Mouse (Mus musculus) embryonic facial prominence, embryonic 11.5 days (tissue): Measurements from ENCODE around the gene Gm10188. TPM values are rescaled to one million over a fixed set of nuclear protein-coding genes. Genes with fewer than 3 reads are reported as not detected.

Experiments
- ATAC-seq: fragments of 200-750 bp; cut with Nextera tagmentation; replicated peaks from 2 replicates; pipeline ENCODE4 v1.8.0; 2017; ENCODE audit warnings: low read depth; ENCODE audit not compliant: insufficient number of reproducible peaks, low FRiP score, low TSS enrichment
- DNase-seq: peaks from one replicate; pipeline ENCODE4 v3.0.0-alpha.2; 2015; ENCODE audit warnings: low spot score
- H3K27ac ChIP-seq: fragments of 300-500 bp; sonication (generic); replicated peaks from 2 replicates; pipeline ENCODE4 v1.5.1; 2014; ENCODE audit warnings: mild to moderate bottlenecking, low read depth, low read length, control low read depth
- H3K27me3 ChIP-seq: fragments of 300-500 bp; sonication (generic); 2 replicates; pipeline ENCODE4 v1.6.1; 2014; ENCODE audit warnings: mild to moderate bottlenecking, low read length, moderate library complexity, mixed read lengths; ENCODE audit not compliant: control insufficient read depth, insufficient read depth
- H3K36me3 ChIP-seq: fragments of 300-500 bp; sonication (generic); replicated peaks from 2 replicates; pipeline ENCODE4 v1.6.1; 2014; ENCODE audit warnings: low read depth, mild to moderate bottlenecking, low read length, moderate library complexity, mixed read lengths; ENCODE audit not compliant: control insufficient read depth, insufficient read depth
- H3K4me1 ChIP-seq: fragments of 300-500 bp; sonication (generic); 2 replicates; pipeline ENCODE4 v1.6.1; 2014; ENCODE audit warnings: low read length, mixed read lengths; ENCODE audit not compliant: control insufficient read depth, insufficient read depth
- H3K4me2 ChIP-seq: fragments of 300-500 bp; sonication (generic); 2 replicates; pipeline ENCODE4 v1.6.1; 2014; ENCODE audit warnings: low read depth, mild to moderate bottlenecking, control low read depth, low read length, moderate library complexity
- H3K4me3 ChIP-seq: fragments of 300-500 bp; sonication (generic); 2 replicates; pipeline ENCODE4 v1.5.1; 2014; ENCODE audit warnings: low read depth, low read length, control low read depth
- H3K9ac ChIP-seq: fragments of 300-500 bp; sonication (generic); replicated peaks from 2 replicates; pipeline ENCODE4 v1.6.1; 2014; ENCODE audit warnings: mild to moderate bottlenecking, control low read depth, low read length
- H3K9me3 ChIP-seq: fragments of 300-500 bp; sonication (generic); replicated peaks from 2 replicates; pipeline ENCODE4 v1.6.1; 2016; ENCODE audit warnings: mild to moderate bottlenecking, low read length, inconsistent platforms, mixed read lengths; ENCODE audit not compliant: control insufficient read depth
- WGBS: fragments of 180-500 bp; shearing (Covaris S2); extraction: QIAGEN DNeasy Blood & Tissue Kit; methylation state at CpG from one replicate; pipeline ENCODE4 v1.1.7; 2014; 5-methylcytosine and 5-hydroxymethylcytosine counted together
- polyA plus RNA-seq: library from polyadenylated mRNA; unstranded; fragments of >200 nt; fragmentation: Nextera tagmentation; extraction: Ambion mirVana; gene quantifications from 2 replicates; pipeline ENCODE4 v1.2.1, GENCODE M21; 2014

Gm10188 gene
- polyA plus RNA-seq, 1 experiment from 2014 or later: not detected

DNA sequence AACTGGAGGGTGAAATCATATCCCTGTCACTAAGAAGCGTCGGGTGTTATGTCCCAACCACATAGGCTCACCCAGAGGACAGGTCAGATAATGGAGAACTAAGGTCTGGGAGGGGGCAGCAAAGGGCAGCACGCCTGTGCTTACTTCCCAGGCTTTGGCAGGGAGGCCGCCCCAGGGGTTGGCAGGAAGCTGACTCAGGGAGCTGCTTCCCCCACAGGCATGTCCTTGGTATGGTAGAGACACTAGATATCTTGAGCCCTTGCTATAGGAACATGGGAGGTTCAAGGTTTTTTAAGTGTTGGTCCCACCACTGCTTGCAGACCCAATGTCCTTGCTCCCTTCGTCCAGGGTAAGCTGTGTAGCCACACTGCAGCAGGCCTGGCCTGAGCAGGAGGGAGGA lies 23.6 kb downstream of the Gm10188 start:
- Histone ChIP-seq H3K9ac (no peak overlapping the region), H3K9me3 (no peaks in the 10 kb centered on the region), H3K36me3 (no peaks in the 10 kb centered on the region), H3K4me2 (no peak overlapping the region), H3K27ac (no peak overlapping the region), H3K4me3 (no peak overlapping the region), H3K4me1 (no peaks in the 10 kb centered on the region), H3K27me3 (no peaks in the 10 kb centered on the region; the same call in 1 of the 2 replicates)
- WGBS: 43% methylated on average over 5 of the region's 5 CpGs
- ATAC-seq (no peak), DNase-seq (no peak)

DNA sequence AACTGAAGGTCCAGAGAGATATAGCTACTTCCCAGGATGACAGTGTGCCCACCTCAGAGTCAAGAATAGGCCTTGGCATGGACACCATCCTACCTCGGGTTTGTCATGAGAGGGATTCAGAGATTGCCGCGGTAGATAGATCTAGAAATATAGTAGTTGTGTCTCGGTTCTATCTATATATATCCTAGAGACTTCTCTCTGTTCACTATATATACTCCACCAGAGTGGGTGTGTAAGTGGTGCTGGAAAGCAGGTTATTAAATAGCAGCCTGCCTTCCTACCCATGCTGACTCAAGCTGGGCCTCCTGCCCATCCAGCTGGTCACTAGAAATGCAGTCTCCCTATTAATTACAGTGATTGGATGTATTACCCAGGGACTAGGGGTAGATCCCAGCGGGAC lies 26.8 kb downstream of the Gm10188 start:
- Histone ChIP-seq H3K4me1 (peaks cover 3% of the 10 kb centered on the region; the same call in 1 of the 2 replicates), H3K9me3 (no peaks in the 10 kb centered on the region), H3K4me3 (no peak overlapping the region), H3K4me2 (no peak overlapping the region), H3K27ac (no peak overlapping the region), H3K9ac (no peak overlapping the region), H3K36me3 (no peaks in the 10 kb centered on the region), H3K27me3 (peaks cover 2% of the 10 kb centered on the region; the same call in 1 of the 2 replicates)
- no peak for DNase-seq
- ATAC-seq: no peak
- WGBS: 90% methylated on average over 5 of the region's 5 CpGs

DNA sequence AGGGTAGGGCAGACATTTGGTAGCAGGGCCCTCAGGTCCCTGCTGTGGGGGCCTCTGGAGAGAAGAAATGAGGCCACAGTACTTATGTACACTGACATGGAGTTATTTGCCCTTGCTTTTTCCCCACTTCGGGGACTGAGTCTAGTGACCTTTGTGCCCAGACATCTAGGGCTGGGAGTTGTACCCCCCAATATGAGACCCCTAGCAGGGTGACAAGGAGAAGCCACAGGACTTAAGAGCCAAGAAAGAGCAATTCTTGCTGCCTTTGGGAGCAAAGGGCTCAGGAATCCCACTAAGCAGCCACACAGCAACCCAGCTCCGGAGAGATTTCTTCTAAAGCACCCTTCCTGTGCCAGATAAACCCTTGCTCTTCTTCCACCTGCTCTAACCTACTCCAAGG lies 27.6 kb downstream of the Gm10188 start:
- no peak overlapping the region for H3K4me2 ChIP-seq
- H3K9ac ChIP-seq: no peak overlapping the region
- H3K27ac ChIP-seq: no peak overlapping the region
- H3K27me3 ChIP-seq: peaks cover 4% of the 10 kb centered on the region; the same call in 1 of the 2 replicates
- no peak overlapping the region for H3K4me3 ChIP-seq
- ATAC-seq (no peak), DNase-seq (no peak)
- H3K36me3 ChIP-seq: no peaks in the 10 kb centered on the region
- no peaks in the 10 kb centered on the region for H3K9me3 ChIP-seq
- H3K4me1 ChIP-seq: peaks cover 3% of the 10 kb centered on the region; the same call in 1 of the 2 replicates
- 74% methylated on average over 2 of the region's 2 CpGs for WGBS

DNA sequence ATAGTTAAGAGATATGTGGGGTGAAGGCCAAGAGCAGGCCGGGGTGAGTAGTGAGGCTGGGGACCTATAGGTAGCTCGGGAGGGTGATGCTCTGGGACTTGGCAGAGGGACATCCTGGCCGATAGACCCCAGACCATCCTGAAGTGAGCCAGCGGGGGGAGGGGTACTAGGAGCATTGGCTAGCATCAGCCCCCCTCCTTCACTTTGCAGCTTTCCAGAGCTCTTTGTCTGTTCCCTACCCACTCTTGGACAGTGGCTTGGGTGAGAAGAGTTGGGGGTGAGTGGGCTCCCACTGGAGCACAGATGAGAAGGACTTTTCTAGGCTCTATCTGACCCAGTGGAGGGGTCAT lies 28.1 kb downstream of the Gm10188 start:
- H3K4me2 ChIP-seq: no peak overlapping the region
- H3K36me3 ChIP-seq: no peaks in the 10 kb centered on the region
- no peak for ATAC-seq
- no peak overlapping the region for H3K27ac ChIP-seq
- 33% methylated on average over 4 of the region's 4 CpGs for WGBS
- H3K4me3 ChIP-seq: no peak overlapping the region
- H3K9me3 ChIP-seq: no peaks in the 10 kb centered on the region
- DNase-seq: no peak
- no peak overlapping the region for H3K9ac ChIP-seq
- H3K27me3 ChIP-seq: peaks cover 4% of the 10 kb centered on the region; the same call in 1 of the 2 replicates
- peaks cover 3% of the 10 kb centered on the region; the same call in 1 of the 2 replicates for H3K4me1 ChIP-seq

DNA sequence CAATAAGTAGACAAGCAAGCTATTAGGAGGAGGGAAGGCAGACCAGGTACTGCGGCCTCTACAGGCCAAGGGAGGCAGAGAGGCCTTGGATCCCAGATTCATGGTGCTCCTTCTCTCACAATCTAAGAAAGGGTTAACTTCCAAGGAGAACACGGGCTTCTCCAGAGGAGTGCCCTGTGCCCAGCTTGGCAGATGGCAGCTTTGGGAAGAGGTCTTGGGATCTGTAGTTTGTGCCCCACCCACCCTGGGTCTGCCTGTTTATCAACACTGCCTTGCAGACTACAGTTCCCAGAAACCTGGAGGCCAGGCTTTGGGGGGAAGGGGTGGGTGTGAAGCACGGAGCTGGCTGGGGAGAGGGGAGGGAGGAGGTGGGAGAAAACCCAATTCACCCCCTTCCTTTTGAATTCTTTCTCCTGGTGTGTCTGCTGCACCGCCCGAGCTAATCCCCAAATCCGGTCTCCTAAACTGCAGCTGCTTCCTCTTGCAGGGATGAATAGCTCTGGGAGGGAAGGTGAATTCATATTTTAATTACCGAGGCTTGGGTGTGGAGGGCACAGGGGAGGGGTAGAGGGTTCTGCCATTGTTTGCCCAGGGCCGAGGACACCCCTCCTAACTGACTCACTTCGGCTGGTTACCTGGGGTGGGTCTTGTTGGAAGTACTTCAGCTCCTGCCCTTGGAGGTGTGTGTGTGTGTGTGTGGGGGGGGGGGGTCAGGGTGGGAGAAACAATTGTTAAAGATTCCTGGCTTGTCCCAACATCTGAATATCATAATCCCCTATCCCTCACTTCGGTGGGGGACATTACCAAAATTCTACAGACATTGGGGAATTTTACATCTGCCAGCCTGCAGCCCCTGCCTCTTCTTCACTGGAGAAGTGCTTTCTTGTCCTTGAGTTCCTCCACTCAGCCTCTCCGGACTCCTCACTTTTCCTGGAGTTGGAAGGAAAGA lies 28.7 kb downstream of the Gm10188 start:
- WGBS: 8% methylated on average over 11 of the region's 11 CpGs
- Histone ChIP-seq H3K27me3 (peaks cover 4% of the 10 kb centered on the region; the same call in 1 of the 2 replicates), H3K4me2 (peak overlapping the region; percentile 20; the same call in 1 of the 2 replicates), H3K36me3 (no peaks in the 10 kb centered on the region), H3K27ac (no peak overlapping the region), H3K9me3 (no peaks in the 10 kb centered on the region), H3K4me3 (no peak overlapping the region), H3K9ac (no peak overlapping the region), H3K4me1 (peaks cover 3% of the 10 kb centered on the region; the same call in 1 of the 2 replicates)
- DNase-seq: peak; percentile 72
- ATAC-seq: peak; percentile 58

DNA sequence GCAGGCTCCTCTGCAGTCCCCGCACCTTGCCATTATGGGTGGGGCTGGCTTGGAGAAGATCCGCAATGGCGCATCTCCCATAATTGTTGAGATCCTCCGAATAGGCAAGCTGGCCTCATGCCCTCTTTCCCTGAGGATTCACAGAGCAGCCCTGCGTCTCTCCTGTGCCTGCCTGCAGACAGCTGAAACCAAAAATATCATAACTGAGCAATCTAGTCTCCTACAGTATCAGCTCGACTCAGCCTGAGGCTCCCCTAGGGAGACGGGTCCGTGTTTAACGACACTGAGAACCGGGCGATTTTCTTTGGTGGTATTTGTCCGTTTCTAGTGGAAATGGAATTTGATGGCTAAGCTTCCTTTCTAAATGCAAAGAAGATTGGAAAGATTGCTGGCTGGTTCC lies 29.6 kb downstream of the Gm10188 start:
- Histone ChIP-seq H3K27ac (no peak overlapping the region), H3K4me2 (no peak overlapping the region), H3K9ac (no peak overlapping the region), H3K4me1 (peaks cover 3% of the 10 kb centered on the region; the same call in 1 of the 2 replicates), H3K9me3 (no peaks in the 10 kb centered on the region), H3K36me3 (no peaks in the 10 kb centered on the region), H3K4me3 (no peak overlapping the region), H3K27me3 (peaks cover 4% of the 10 kb centered on the region; the same call in 1 of the 2 replicates)
- DNase-seq (no peak), ATAC-seq (no peak)
- 8% methylated on average over 12 of the region's 12 CpGs for WGBS

DNA sequence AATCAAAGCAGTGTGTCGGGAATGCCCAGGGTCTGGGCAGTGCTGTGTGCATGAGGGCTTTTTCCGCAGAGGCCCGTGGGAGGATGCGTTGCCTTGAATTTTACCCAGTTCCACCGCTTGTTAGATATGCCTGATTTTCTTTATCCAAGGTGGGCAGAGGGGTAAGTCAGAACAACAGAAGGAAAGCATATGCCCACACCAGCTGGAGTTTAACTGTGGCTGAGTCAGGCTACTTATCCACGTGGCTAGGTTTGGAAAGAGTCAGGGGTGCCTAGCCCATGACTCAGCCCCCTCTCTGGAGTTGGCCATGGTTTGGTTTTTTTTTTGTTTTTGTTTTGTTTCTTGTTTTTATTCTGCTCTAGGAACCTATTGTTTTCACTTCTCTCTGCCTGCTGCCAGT lies 30.3 kb downstream of the Gm10188 start:
- Histone ChIP-seq H3K9ac (no peak overlapping the region), H3K4me2 (no peak overlapping the region), H3K9me3 (no peaks in the 10 kb centered on the region), H3K27me3 (peaks cover 4% of the 10 kb centered on the region; the same call in 1 of the 2 replicates), H3K4me1 (peaks cover 3% of the 10 kb centered on the region; the same call in 1 of the 2 replicates), H3K27ac (no peak overlapping the region), H3K4me3 (no peak overlapping the region), H3K36me3 (no peaks in the 10 kb centered on the region)
- ATAC-seq (no peak), DNase-seq (no peak)
- WGBS: 75% methylated on average over 6 of the region's 6 CpGs
